Mouse (Mus musculus) cerebellum, adult 9-11 months (tissue): Measurements from ENCODE around the gene Foxb2.
"Not testable (repeated sequence)": the region's sequence is repeated elsewhere in the genome, so short reads cannot be mapped to it uniquely, and the experiment has no call there.

Experiments
- DNase-seq: peaks from one replicate; pipeline ENCODE4 v3.0.0; 2022

The Foxb2 gene

GRCm38 (mm10) chr19:16873221-16873861 lies at the start of gene Foxb2:
Foxb2 (minus strand) TSS chr19:16873805.
- no peak for DNase-seq

- no peak for DNase-seq
Observed at GRCm38 (mm10) chr19:16911507-16911906, 37.9 kb upstream of the Foxb2 start.

GRCm38 (mm10) chr19:16903106-16903505 lies 29.5 kb upstream of the Foxb2 start:
- no peak for DNase-seq

- DNase-seq: no peak
Observed at GRCm38 (mm10) chr19:16899716-16900115, 26.1 kb upstream of the Foxb2 start.

GRCm38 (mm10) chr19:16898576-16898975 lies 25.0 kb upstream of the Foxb2 start:
- no peak for DNase-seq

GRCm38 (mm10) chr19:16876458-16876770 lies 2.8 kb upstream of the Foxb2 start:
- DNase-seq: no peak

GRCm38 (mm10) chr19:16875631-16876457 lies 2.2 kb upstream of the Foxb2 start:
- no peak for DNase-seq

GRCm38 (mm10) chr19:16874991-16875540 lies 1.5 kb upstream of the Foxb2 start:
- DNase-seq: no peak

GRCm38 (mm10) chr19:16873942-16874861 lies 597 bp upstream of the Foxb2 start:
- DNase-seq: no peak

- DNase-seq: no peak
Observed at GRCm38 (mm10) chr19:16872331-16873180, 1.0 kb downstream of the Foxb2 start.

- no peak for DNase-seq
Observed at GRCm38 (mm10) chr19:16871192-16871760, 2.3 kb downstream of the Foxb2 start.

- no peak for DNase-seq
Observed at GRCm38 (mm10) chr19:16870501-16871191, 3.0 kb downstream of the Foxb2 start.

GRCm38 (mm10) chr19:16868534-16868933 lies 5.1 kb downstream of the Foxb2 start:
- DNase-seq: no peak

GRCm38 (mm10) chr19:16858646-16859045 lies 15.0 kb downstream of the Foxb2 start:
- DNase-seq: no peak

- no peak for DNase-seq
Observed at GRCm38 (mm10) chr19:16856752-16857151, 16.9 kb downstream of the Foxb2 start.

GRCm38 (mm10) chr19:16844091-16844490 lies 29.5 kb downstream of the Foxb2 start:
- not testable (repeated sequence) for DNase-seq

- DNase-seq: no peak
Observed at GRCm38 (mm10) chr19:16841516-16842249, 31.9 kb downstream of the Foxb2 start.

- no peak for DNase-seq
Observed at GRCm38 (mm10) chr19:16841001-16841400, 32.6 kb downstream of the Foxb2 start.

- no peak for DNase-seq
Observed at GRCm38 (mm10) chr19:16827657-16828056, 45.9 kb downstream of the Foxb2 start.

- no peak for DNase-seq
Observed at GRCm38 (mm10) chr19:16825228-16825627, 48.4 kb downstream of the Foxb2 start.
